Mouse (Mus musculus) midbrain, embryonic 14.5 days (tissue): ENCODE results near the gene Pigp. TPM values are rescaled to one million over a fixed set of nuclear protein-coding genes. Genes with fewer than 3 reads are reported as not detected.

Experiments
- ATAC-seq: fragments of 200-750 bp; cut with Nextera tagmentation; 2 replicates; pipeline ENCODE4 v1.8.0; 2017; ENCODE audit warnings: moderate number of reproducible peaks, moderate library complexity; ENCODE audit not compliant: low FRiP score, low TSS enrichment
- DNase-seq: peaks from one replicate; pipeline ENCODE4 v3.0.0-alpha.2; 2015
- H3K27ac ChIP-seq: fragments of 300-500 bp; sonication (generic); replicated peaks from 2 replicates; pipeline ENCODE4 v1.5.1; 2014; ENCODE audit warnings: mild to moderate bottlenecking, low read depth, low read length, moderate library complexity
- H3K27me3 ChIP-seq: fragments of 300-500 bp; sonication (generic); 2 replicates; pipeline ENCODE4 v1.6.1; 2014; ENCODE audit warnings: low read length, control low read depth, mixed read lengths; ENCODE audit not compliant: control insufficient read depth, insufficient read depth
- H3K36me3 ChIP-seq: fragments of 300-500 bp; sonication (generic); 2 replicates; pipeline ENCODE4 v1.6.1; 2014; ENCODE audit warnings: low read length, control low read depth; ENCODE audit not compliant: control insufficient read depth, insufficient read depth
- H3K4me1 ChIP-seq: fragments of 300-500 bp; sonication (generic); 2 replicates; pipeline ENCODE4 v1.6.1; 2014; ENCODE audit warnings: mild to moderate bottlenecking, antibody characterized with exemption, low read length, control low read depth; ENCODE audit not compliant: control insufficient read depth, insufficient read depth
- H3K4me2 ChIP-seq: fragments of 300-500 bp; sonication (generic); 2 replicates; pipeline ENCODE4 v1.6.1; 2014; ENCODE audit warnings: mild to moderate bottlenecking, low read length, moderate library complexity
- H3K4me3 ChIP-seq: fragments of 300-500 bp; sonication (generic); replicated peaks from 2 replicates; pipeline ENCODE4 v1.5.1; 2014; ENCODE audit warnings: low read depth, low read length
- H3K9ac ChIP-seq: fragments of 300-500 bp; sonication (generic); replicated peaks from 2 replicates; pipeline ENCODE4 v1.6.1; 2014; ENCODE audit warnings: mild to moderate bottlenecking, low read length, moderate library complexity
- H3K9me3 ChIP-seq: fragments of 300-500 bp; sonication (generic); 2 replicates; pipeline ENCODE4 v1.6.1; 2016; ENCODE audit warnings: low read length, control low read depth, mixed read lengths; ENCODE audit not compliant: control insufficient read depth
- WGBS: fragments of 180-500 bp; shearing (Covaris S2); extraction: QIAGEN DNeasy Blood & Tissue Kit; methylation state at CpG from one replicate; pipeline ENCODE4 v1.1.7; 2014; 5-methylcytosine and 5-hydroxymethylcytosine counted together
- polyA plus RNA-seq: library from polyadenylated mRNA; unstranded; fragments of >200 nt; fragmentation: Nextera tagmentation; extraction: Ambion mirVana; gene quantifications from 2 replicates; pipeline ENCODE4 v1.2.1, GENCODE M21; 2014

Pigp gene
- polyA plus RNA-seq, 1 experiment from 2014 or later, result 103 TPM

DNA sequence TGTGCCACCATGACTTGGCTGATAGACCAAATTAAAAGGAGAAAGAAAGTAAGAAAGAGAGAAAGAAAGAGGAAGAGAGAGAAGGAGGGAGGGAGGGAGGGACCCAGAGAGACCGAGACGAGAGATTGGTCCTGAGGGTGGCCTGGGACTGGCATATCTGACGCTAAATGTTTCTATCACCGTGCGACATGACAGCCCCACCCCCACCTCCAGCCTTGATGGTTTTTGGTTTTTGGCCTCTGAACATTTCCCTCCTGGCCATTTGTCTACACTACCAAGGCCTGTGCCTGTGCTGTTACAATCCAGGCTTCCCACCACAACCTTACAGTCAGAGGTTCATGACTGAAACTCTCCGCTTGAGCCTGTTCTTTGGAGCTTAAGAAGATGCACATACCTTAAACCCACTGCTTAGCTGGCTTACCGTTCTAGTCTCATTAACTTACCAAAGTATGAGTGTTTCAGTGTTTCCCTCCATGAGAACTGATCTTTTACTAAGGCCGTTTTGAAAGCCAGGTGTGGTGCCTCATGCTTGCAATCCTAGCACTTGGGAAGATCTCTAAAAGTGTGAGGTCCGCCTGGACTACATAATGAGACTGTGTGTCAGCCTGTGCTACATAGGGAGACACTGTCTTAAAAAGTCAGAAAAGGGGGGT lies 40.3 kb downstream of the Pigp start:
- no peak overlapping the region for H3K27ac ChIP-seq
- no peak for ATAC-seq
- H3K9me3 ChIP-seq, result no peaks in the 10 kb centered on the region
- peaks cover 13% of the 10 kb centered on the region for H3K27me3 ChIP-seq
- no peaks in the 10 kb centered on the region for H3K36me3 ChIP-seq
- H3K4me2 ChIP-seq, result no peak overlapping the region
- no peak overlapping the region for H3K9ac ChIP-seq
- peaks cover 20% of the 10 kb centered on the region for H3K4me1 ChIP-seq
- DNase-seq, result no peak
- 83% methylated on average over 9 of the region's 9 CpGs for WGBS
- H3K4me3 ChIP-seq, result no peak overlapping the region

DNA sequence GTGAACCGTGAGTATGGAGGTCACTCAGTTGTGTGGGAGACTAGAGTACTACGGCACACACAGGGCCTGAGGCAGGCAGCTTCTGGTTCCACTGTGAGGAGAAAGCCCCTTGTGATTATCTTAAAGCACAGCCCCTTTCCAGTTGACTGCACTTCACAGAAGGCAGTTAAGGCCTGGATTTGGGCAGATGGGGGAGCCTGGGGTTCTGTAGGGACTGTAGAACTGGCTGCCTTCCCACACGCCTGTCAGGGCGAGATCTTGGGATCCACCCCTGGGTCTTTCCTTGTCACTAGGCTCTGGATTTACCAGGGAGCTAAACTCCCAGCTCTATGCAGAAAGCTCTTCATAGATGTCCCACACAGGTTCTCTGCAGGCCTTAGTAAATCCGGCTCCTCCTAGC lies 41.2 kb downstream of the Pigp start:
- Histone ChIP-seq H3K4me1 (peaks cover 20% of the 10 kb centered on the region), H3K9me3 (no peaks in the 10 kb centered on the region), H3K27ac (no peak overlapping the region), H3K27me3 (peaks cover 13% of the 10 kb centered on the region), H3K36me3 (no peaks in the 10 kb centered on the region), H3K9ac (no peak overlapping the region), H3K4me2 (no peak overlapping the region), H3K4me3 (no peak overlapping the region)
- ATAC-seq (no peak), DNase-seq (peak; percentile 17)
- 39% methylated on average over 5 of the region's 5 CpGs for WGBS

DNA sequence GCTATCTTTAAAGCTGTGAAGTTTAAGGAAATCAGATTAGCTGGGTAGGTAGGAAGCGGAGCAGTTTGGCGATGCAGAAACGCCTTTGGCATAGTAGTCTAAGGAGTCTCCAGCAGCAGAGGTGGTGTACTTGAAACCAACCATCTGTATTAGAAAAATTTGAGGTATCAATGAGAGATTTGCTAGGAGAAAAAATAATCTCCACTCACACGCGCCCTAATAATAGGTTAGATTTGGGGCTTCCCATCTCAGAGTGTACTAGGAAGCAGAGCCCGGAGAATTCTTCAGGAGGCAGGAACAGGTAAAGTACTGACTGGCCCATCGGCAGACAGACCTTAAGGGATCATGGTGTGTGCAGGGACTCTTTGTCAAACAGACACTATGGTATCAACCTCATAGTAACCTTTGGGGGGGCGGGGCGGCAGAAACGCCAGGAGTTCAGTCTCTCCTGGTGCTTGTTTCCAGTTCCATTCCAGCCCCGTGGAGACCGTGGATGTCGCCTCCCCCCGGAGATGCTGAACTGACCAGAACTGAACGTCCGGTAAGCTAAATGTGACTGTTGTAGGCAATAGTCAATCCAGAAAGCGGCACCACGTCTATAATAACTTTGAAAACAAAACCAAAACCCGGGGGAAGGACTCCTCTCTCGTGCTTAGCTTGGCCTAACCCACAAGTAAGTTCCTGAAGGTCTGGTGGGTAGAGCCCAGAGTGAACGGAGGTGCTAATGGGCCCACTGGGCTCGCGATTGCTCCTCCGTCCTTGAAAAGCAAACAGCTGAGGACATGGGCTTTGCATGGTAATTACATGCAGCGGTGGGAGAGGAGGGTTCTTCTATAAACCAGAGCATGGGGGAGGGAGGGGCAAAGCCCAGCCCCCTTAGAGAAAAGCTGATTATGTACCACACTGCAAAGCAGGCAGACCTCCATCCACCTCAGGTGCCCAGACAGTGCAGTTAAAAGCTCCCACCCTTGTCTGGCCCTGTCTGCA lies 42.5 kb downstream of the Pigp start:
- Histone ChIP-seq H3K27me3 (peaks cover 13% of the 10 kb centered on the region), H3K4me2 (peak overlapping the region; percentile 63), H3K4me1 (peaks cover 20% of the 10 kb centered on the region), H3K27ac (no peak overlapping the region), H3K4me3 (peak overlapping the region; percentile 35), H3K36me3 (no peaks in the 10 kb centered on the region), H3K9ac (no peak overlapping the region), H3K9me3 (no peaks in the 10 kb centered on the region)
- no peak for ATAC-seq
- WGBS, result 6% methylated on average over 25 of the region's 25 CpGs
- peak; percentile 59 for DNase-seq

DNA sequence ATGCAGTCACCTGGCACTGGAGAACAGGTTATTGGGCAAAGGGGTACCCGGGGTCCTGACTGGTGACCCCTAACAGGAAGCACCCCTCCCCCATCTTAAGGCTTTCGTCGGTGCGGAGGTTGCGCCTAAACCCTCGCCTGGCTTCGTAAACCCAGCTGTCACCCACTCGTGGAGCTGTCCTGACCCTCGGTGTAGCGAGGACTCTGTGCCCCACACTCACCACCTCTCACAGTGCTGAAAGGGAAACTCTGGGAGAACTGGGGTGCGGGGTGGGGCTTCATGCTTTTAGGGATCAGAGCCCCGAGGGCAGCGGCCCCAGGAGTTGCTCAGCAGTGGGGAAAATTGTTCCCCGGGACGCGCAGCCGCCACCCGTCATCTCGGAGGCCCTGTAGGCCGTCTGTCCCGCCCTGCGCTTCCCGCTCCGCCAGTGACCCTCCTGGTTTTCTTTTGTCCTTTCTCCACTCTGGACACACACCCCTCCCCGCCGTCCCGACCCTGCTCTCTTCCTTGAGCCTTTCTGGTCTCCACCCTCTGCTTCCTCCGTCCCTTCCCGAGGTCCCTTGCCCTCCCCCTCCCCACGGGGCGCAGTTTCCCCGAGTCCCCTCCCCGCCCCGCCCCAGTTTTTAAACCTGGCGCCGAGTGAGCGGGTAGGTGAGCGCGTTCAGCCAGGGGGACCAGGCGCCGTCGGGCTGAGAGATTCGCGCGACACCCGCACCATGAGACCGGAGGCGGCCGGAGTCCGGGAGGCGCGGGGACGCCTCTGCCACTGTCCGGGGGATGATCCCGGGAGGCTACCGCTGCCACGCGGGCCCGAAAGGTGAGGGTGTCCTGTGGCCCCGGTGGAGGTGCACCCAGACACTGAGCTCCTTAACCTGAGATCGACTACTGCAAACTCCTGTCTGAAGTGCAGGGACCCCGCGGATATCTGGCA lies 43.6 kb downstream of the Pigp start, which contains the start of gene Ripply3:
Ripply3 (plus strand) TSS at position 640 of the 931 bp plus-strand sequence.
- ATAC-seq (no peak; the same call in 1 of the 2 replicates), DNase-seq (peak; percentile 39)
- Histone ChIP-seq H3K4me2 (peak within 1 kb of the TSS; percentile 63), H3K9ac (peak within 1 kb of the TSS; percentile 34; the same call in 1 of the 2 replicates), H3K36me3 (no peaks in the 10 kb centered on the region), H3K4me1 (peaks cover 20% of the 10 kb centered on the region), H3K9me3 (no peaks in the 10 kb centered on the region), H3K4me3 (peak within 1 kb of the TSS; percentile 35), H3K27ac (no peak within 1 kb of the TSS), H3K27me3 (peaks cover 13% of the 10 kb centered on the region)
- WGBS, result under 1% methylated on average over 63 of the region's 63 CpGs

DNA sequence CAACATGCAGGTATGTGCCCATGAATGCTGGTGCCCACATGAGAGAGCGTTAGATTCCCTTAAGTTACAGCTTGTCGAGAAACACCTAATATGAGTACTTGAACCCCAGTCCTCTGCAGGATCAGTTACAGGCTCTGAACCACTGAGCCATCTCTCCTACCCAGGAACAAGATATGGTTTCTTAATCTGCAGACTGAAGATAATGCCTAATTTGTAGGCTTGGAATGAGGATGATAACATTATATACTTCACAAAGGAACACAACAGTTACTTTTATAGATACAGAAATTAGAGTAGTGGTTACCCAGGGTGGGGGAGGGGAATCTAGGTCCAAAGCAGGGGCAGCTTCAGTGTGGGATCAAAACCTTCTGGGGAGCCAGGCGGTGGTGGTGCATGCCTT lies 45.6 kb downstream of the Pigp start:
- H3K4me3 ChIP-seq, result no peak overlapping the region
- no peak overlapping the region for H3K27ac ChIP-seq
- no peaks in the 10 kb centered on the region for H3K9me3 ChIP-seq
- H3K9ac ChIP-seq, result no peak overlapping the region
- peaks cover 13% of the 10 kb centered on the region for H3K27me3 ChIP-seq
- H3K4me1 ChIP-seq, result peaks cover 20% of the 10 kb centered on the region
- WGBS, result 92% methylated on average over 3 of the region's 3 CpGs
- DNase-seq (no peak), ATAC-seq (no peak)
- H3K4me2 ChIP-seq, result no peak overlapping the region
- H3K36me3 ChIP-seq, result no peaks in the 10 kb centered on the region

DNA sequence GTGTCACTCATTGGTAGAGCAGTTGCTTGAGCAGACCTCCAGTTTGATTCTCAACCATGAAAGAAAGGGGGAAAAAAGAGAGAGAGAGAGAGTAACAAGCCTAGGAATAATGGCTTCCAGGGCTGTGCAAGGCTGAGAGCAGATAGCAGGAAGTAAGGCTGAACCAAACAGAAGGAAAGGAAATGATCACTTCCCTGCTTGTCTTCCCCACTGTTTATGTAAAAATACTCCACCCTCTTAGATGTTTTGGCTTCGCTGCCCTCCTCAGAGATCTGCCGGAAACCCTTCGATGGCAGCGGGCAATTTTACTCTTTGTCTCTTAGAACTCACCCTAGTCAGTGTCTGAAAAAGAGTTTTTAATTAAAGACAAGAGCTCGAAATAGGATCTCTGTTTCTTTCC lies 48.0 kb downstream of the Pigp start:
- no peaks in the 10 kb centered on the region for H3K36me3 ChIP-seq
- H3K4me3 ChIP-seq, result no peak overlapping the region
- H3K27ac ChIP-seq, result no peak overlapping the region
- H3K27me3 ChIP-seq, result peaks cover 7% of the 10 kb centered on the region
- H3K4me1 ChIP-seq, result peaks cover 9% of the 10 kb centered on the region
- WGBS, result 80% methylated on average over 5 of the region's 5 CpGs
- DNase-seq, result no peak
- no peaks in the 10 kb centered on the region for H3K9me3 ChIP-seq
- no peak for ATAC-seq
- H3K4me2 ChIP-seq, result no peak overlapping the region
- no peak overlapping the region for H3K9ac ChIP-seq

DNA sequence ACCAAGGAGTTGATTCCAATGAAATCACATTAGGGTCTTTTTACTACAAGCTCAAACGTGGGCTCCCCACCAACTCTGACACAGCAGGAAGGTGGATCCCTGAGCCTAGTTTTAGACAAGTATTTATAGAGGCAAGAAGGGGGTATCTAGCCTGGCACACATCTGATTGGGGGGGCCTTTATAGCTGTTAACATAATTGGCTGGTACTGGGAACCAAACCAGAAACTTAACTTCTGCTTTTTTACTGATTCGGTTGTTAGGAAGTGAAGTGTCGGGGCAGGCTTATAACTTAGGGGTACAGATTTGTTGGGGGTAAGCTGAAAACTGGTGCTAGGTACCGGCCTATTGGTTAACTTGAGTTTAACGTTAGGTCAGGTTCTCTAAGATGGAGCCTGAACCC lies 51.4 kb downstream of the Pigp start:
- no peak overlapping the region for H3K4me2 ChIP-seq
- H3K4me1 ChIP-seq, result no peaks in the 10 kb centered on the region
- no peak overlapping the region for H3K27ac ChIP-seq
- DNase-seq (no peak), ATAC-seq (no peak)
- no peak overlapping the region for H3K9ac ChIP-seq
- no peaks in the 10 kb centered on the region for H3K9me3 ChIP-seq
- H3K27me3 ChIP-seq, result no peaks in the 10 kb centered on the region
- no peaks in the 10 kb centered on the region for H3K36me3 ChIP-seq
- H3K4me3 ChIP-seq, result no peak overlapping the region
- 82% methylated on average over 5 of the region's 5 CpGs for WGBS

DNA sequence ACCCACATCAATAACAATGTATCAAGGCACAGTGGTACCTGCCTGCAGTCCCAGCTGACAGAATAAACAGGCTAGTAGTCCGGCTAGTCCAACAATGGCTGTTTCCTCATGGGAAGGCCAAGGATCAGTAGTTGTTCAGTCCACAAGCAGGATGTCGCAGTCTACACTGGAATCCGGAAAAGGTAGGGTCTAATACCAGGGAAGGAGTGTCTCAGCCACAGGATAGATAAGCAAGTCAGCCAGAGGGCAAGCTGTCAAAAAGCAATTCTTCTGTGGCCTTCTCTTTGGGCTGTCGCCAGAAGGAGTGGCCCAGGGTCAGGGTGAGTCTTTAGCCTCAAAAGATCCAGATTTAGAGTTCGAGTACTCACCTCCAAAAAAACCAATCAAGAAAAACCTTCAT lies 53.9 kb downstream of the Pigp start:
- Histone ChIP-seq H3K4me2 (no peak overlapping the region), H3K9ac (no peak overlapping the region), H3K4me1 (0 out of 2 replicates have a peak, but pooled peaks cover 8% of the 10 kb centered on the region), H3K36me3 (no peaks in the 10 kb centered on the region), H3K4me3 (no peak overlapping the region), H3K27ac (no peak overlapping the region), H3K27me3 (no peaks in the 10 kb centered on the region), H3K9me3 (no peaks in the 10 kb centered on the region)
- DNase-seq (no peak), ATAC-seq (no peak)
- 85% methylated on average over 5 of the region's 5 CpGs for WGBS
